Mouse (Mus musculus) neural tube, embryonic 15.5 days (tissue): Measurements from ENCODE around the gene Aifm2. TPM values are rescaled to one million over a fixed set of nuclear protein-coding genes. Genes with fewer than 3 reads are reported as not detected.

Experiments used
- ATAC-seq: fragments of 200-750 bp; cut with Nextera tagmentation; 2 replicates; pipeline ENCODE4 v1.8.0; 2017; ENCODE audit warnings: mild to moderate bottlenecking, moderate TSS enrichment, moderate library complexity; ENCODE audit not compliant: low FRiP score
- H3K27ac ChIP-seq: fragments of 300-500 bp; sonication (generic); replicated peaks from 2 replicates; pipeline ENCODE4 v1.5.1; 2015; ENCODE audit warnings: mild to moderate bottlenecking, inconsistent platforms
- H3K27me3 ChIP-seq: fragments of 300-500 bp; sonication (generic); replicated peaks from 2 replicates; pipeline ENCODE4 v1.6.1; 2015; ENCODE audit warnings: inconsistent platforms
- H3K36me3 ChIP-seq: fragments of 300-500 bp; sonication (generic); 2 replicates; pipeline ENCODE4 v1.6.1; 2015; ENCODE audit warnings: inconsistent platforms
- H3K4me1 ChIP-seq: fragments of 300-500 bp; sonication (generic); 2 replicates; pipeline ENCODE4 v1.6.1; 2015; ENCODE audit warnings: inconsistent platforms
- H3K4me2 ChIP-seq: fragments of 300-500 bp; sonication (generic); 2 replicates; pipeline ENCODE4 v1.6.1; 2015; ENCODE audit warnings: inconsistent platforms, mild to moderate bottlenecking, moderate library complexity
- H3K4me3 ChIP-seq: fragments of 300-500 bp; sonication (generic); replicated peaks from 2 replicates; pipeline ENCODE4 v1.5.1; 2015; ENCODE audit warnings: mild to moderate bottlenecking, inconsistent platforms
- H3K9ac ChIP-seq: fragments of 300-500 bp; sonication (generic); replicated peaks from 2 replicates; pipeline ENCODE4 v1.6.1; 2015; ENCODE audit warnings: mild to moderate bottlenecking, inconsistent platforms
- H3K9me3 ChIP-seq: fragments of 300-500 bp; sonication (generic); replicated peaks from 2 replicates; pipeline ENCODE4 v1.6.1; 2016; ENCODE audit warnings: inconsistent platforms
- WGBS: fragments of 180-500 bp; shearing (Covaris S2); methylation state at CpG from one replicate; pipeline ENCODE4 v1.1.7; 2015; ENCODE audit warnings: mixed read lengths; 5-methylcytosine and 5-hydroxymethylcytosine counted together
- polyA plus RNA-seq: library from polyadenylated mRNA; unstranded; fragments of >200 nt; fragmentation: Nextera tagmentation; extraction: Ambion mirVana; gene quantifications from 2 replicates; pipeline ENCODE4 v1.2.1, GENCODE M21; 2015

The Aifm2 gene
- polyA plus RNA-seq, 1 experiment from 2014 or later = 18.2 TPM

DNA sequence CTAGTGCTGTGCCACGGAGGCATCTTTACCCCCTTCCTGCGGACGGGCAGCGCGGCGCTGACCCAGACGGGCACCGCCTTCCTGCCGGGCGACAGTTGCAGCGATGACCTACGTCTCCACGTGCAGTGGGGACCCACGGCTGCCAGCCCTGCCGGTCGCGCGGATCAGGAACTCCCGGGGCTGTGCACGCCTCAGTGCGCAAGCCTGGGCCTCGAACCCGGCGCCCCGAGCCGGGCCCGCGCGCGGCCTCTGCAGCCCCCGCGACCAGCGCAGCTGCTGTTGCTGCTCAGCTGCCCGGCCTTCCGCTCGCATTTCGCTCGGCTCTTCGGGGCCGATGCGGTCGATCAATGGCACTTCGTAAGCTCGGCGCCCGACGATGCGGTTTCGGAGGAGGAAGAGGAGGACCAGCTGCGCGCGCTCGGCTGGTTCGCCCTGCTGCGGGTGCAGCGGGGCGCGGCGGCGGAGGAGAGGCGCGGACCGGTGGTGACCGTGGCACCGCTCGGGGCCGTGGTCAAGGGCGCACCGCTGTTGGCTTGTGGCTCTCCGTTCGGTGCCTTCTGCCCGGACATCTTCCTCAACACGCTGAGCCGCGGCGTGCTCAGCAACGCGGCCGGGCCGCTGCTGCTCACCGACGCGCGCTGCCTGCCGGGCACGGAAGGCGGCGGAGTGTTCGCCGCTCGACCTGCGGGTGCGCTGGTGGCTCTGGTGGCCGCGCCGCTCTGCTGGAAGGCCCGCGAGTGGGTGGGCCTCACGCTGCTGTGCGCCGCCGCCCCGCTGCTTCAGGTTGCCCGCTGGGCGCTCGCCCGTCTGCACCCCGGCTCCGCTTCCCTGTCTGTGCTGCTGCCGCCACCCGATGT, 19.1 kb upstream of the Aifm2 start:
- Histone ChIP-seq H3K4me1 (peaks cover 35% of the 10 kb centered on the region), H3K27ac (peak overlapping the region; percentile 80), H3K9ac (peak overlapping the region; percentile 76), H3K27me3 (no peaks in the 10 kb centered on the region), H3K4me2 (peak overlapping the region; percentile 100), H3K4me3 (peak overlapping the region; percentile 96), H3K9me3 (no peaks in the 10 kb centered on the region), H3K36me3 (peaks cover 29% of the 10 kb centered on the region)
- WGBS = under 1% methylated on average over 72 of the region's 111 CpGs
- peak; percentile 51 for ATAC-seq

DNA sequence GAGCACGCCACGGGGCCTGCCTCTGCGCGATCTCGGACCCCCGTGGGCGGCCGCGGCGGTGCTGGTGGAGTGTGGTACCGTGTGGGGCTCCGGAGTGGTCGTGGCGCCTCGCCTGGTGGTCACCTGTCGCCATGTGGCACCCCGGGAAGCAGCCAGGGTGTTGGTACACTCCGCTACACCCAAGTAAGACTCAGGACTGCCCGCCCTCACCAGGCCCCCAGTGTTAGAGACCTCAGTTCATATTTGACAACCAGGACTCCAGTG, 18.6 kb upstream of the Aifm2 start:
- Histone ChIP-seq H3K4me2 (peak overlapping the region; percentile 100), H3K4me3 (peak overlapping the region; percentile 96), H3K9ac (peak overlapping the region; percentile 76), H3K4me1 (peaks cover 35% of the 10 kb centered on the region), H3K36me3 (peaks cover 23% of the 10 kb centered on the region), H3K9me3 (no peaks in the 10 kb centered on the region), H3K27ac (no peak overlapping the region), H3K27me3 (no peaks in the 10 kb centered on the region)
- WGBS = 14% methylated on average over 19 of the region's 19 CpGs
- ATAC-seq = no peak

DNA sequence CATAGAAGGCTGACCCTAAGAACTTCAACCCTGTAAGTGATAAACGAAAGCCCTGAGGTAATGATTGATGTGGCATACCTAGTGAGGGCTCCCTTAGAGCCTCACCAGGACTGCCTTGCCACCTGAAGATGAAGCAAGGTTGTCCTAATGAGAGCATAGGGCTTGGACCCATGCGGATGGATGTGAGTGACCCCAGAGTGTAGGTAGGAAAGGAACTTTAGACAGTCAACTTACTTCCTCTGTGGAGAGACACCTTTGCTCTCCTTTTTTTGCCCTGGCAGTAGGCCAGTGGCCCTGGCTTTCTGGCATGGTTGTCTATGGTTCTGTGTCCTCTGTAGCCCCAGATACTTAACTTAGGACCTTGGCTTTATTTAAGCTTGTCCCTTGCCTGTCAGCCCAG, 18.0 kb upstream of the Aifm2 start:
- Histone ChIP-seq H3K9me3 (no peaks in the 10 kb centered on the region), H3K27ac (no peak overlapping the region), H3K27me3 (no peaks in the 10 kb centered on the region), H3K9ac (peak overlapping the region; percentile 76; the same call in 1 of the 2 replicates), H3K36me3 (peaks cover 24% of the 10 kb centered on the region), H3K4me3 (peak overlapping the region; percentile 96), H3K4me2 (peak overlapping the region; percentile 100), H3K4me1 (peaks cover 35% of the 10 kb centered on the region)
- WGBS = 98% methylated on average over 2 of the region's 2 CpGs
- no peak for ATAC-seq

DNA sequence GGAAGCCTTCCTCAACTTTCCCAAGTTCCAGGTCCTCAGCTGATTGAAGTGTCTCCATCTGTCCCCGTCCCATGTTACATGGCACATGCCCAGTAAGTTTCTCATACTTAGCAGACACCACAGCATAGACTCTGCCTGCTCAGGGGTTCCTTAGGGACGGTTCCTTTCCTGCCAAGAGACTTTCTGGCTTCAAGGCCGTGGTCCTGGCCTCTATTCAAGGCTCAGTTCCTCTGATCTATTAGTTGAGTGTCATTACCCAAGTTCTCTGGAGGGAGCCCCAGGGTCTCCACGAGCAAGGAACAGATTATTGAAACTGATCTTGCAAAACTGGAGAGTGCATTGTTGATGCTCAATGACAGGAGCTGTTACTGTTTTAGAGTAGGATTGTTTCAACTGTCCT, 10.4 kb upstream of the Aifm2 start:
- Histone ChIP-seq H3K9ac (no peak overlapping the region), H3K36me3 (peaks cover 30% of the 10 kb centered on the region)
- WGBS = 86% methylated on average over 4 of the region's 4 CpGs

DNA sequence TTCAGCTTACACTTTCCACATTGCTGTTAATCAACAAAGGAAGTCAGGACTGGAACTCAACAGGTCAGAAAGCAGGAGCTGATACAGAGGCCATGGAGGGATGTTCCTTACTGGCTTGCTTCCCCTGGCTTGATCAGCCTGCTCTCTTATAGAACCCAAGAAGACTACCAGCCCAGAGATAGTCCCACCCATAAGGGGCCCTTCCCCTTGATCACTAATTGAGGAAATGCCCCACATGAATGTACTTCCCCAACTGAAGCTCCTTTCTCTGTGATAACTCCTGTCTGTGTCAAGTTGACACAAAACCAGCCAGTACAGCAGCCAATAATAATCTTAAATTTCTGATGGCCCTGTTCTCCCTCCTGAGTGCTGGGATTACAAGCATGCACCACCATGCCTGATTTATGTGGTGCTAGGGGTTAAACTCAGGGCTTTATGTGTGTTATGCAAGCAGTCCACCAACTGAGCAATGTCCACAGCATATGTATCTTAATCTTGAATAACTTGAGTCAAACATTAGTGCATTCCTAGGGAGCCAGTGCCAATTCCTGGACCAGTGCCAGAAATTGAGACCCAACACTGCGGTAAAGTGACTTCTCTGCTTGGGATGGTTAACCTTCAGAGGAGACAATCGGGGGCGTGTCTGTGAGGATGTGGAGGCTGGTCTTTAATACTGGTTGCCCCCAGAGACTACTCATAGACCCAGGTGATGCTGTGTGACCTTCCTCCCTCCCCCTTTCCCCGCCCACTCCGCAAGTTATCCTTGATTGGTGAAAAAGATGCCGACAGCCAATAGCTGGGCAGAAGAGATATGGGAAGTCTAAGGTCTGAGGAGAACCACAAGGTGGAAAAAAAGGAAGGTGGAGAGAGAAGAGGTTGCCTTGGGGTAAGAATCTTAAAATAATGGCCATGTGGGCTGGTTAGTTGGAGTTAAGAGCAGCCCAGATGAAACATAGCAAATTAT, 8.4 kb upstream of the Aifm2 start:
- ATAC-seq = no peak

More for the DNA sequence above, 10.4 kb upstream of the Aifm2 start:
- Histone ChIP-seq H3K4me2 (no peak overlapping the region), H3K4me3 (no peak overlapping the region), H3K4me1 (no peaks in the 10 kb centered on the region), H3K27me3 (no peaks in the 10 kb centered on the region), H3K27ac (no peak overlapping the region), H3K9me3 (no peaks in the 10 kb centered on the region)
- no peak for ATAC-seq

DNA sequence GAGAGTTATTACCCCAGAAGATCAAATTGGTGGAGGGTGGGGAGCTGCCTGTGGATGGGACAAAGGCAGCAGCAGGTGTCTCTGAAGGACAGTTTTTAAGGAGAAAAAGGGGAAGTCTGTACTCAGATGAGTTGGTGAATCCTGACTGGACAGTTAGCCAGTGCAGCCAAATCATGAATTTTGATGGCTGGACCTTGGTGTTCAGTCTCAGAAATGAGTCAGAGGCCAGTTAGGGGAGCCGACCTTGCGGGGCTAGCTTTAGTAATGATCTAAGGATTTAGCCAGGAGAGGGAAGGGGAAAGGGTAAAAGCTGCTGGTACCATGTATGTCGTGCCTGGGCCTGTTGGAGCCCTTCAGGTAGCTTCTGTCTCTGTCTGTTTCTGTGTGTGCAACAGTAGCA, 1.5 kb upstream of the Aifm2 start:
- Histone ChIP-seq H3K9me3 (no peaks in the 10 kb centered on the region), H3K27me3 (no peaks in the 10 kb centered on the region), H3K4me1 (peaks cover 10% of the 10 kb centered on the region), H3K9ac (no peak overlapping the region), H3K4me3 (no peak overlapping the region), H3K4me2 (no peak overlapping the region), H3K27ac (no peak overlapping the region), H3K36me3 (no peaks in the 10 kb centered on the region)
- no peak for ATAC-seq
- 77% methylated on average over 3 of the region's 3 CpGs for WGBS

More for the DNA sequence above, 8.4 kb upstream of the Aifm2 start:
- 74% methylated on average over 6 of the region's 6 CpGs for WGBS
- Histone ChIP-seq H3K9ac (no peak overlapping the region), H3K4me1 (no peaks in the 10 kb centered on the region), H3K4me3 (no peak overlapping the region), H3K27ac (no peak overlapping the region), H3K9me3 (no peaks in the 10 kb centered on the region), H3K4me2 (no peak overlapping the region), H3K36me3 (peaks cover 28% of the 10 kb centered on the region), H3K27me3 (no peaks in the 10 kb centered on the region)

DNA sequence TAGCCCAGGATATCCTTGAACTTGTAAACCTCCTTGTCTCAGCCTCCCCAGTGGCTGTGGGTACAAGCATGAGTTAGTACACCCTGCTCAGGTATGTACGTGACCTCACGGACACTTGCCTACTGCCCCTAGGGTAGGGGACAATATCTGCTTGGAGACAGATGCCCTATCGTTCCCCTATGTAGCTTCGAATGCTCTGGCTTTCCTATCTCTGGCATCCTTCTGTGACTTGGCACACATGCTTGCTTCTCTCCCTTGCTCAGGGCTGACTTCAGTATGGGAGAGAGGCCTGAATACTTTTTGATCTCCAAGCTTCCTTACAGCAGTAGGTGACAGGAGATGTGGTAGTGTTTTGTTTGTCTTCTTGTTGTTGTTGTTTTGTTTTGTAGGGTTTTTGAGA, 917 bp upstream of the Aifm2 start:
- WGBS = 98% methylated on average over 4 of the region's 4 CpGs

DNA sequence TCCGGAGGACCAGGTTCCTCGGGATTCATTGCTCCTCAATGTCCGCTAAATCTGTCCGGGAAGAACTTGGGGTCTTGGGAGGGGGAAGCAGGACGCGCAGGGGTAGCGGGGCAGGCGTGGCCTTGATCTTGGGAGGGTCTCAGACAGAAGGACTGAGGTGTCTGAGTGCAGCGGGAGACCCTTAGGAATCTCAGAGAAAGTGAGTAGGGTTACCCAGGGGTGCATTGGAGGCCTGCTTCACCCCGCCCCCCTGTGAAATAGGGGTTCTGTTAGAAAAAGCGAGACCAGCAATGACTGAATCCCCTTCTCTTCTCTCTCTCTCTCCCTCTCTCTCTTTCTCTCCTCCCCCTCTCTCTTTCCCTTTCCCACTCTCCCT, 387 bp downstream of the Aifm2 start:
- H3K27ac ChIP-seq = no peak overlapping the region
- no peaks in the 10 kb centered on the region for H3K27me3 ChIP-seq
- peak overlapping the region; percentile 94 for H3K4me2 ChIP-seq
- H3K36me3 ChIP-seq = no peaks in the 10 kb centered on the region
- 3% methylated on average over 11 of the region's 11 CpGs for WGBS
- H3K4me3 ChIP-seq = peak overlapping the region; percentile 57
- H3K4me1 ChIP-seq = peaks cover 10% of the 10 kb centered on the region
- peak overlapping the region; percentile 53 for H3K9ac ChIP-seq
- peak; percentile 60 for ATAC-seq
- H3K9me3 ChIP-seq = no peaks in the 10 kb centered on the region

More for the DNA sequence above, 917 bp upstream of the Aifm2 start:
- no peak overlapping the region for H3K9ac ChIP-seq
- no peak overlapping the region for H3K4me2 ChIP-seq
- no peaks in the 10 kb centered on the region for H3K36me3 ChIP-seq
- no peaks in the 10 kb centered on the region for H3K9me3 ChIP-seq
- no peak overlapping the region for H3K27ac ChIP-seq
- peaks cover 10% of the 10 kb centered on the region for H3K4me1 ChIP-seq
- no peak overlapping the region for H3K4me3 ChIP-seq
- H3K27me3 ChIP-seq = no peaks in the 10 kb centered on the region
- ATAC-seq = no peak

DNA sequence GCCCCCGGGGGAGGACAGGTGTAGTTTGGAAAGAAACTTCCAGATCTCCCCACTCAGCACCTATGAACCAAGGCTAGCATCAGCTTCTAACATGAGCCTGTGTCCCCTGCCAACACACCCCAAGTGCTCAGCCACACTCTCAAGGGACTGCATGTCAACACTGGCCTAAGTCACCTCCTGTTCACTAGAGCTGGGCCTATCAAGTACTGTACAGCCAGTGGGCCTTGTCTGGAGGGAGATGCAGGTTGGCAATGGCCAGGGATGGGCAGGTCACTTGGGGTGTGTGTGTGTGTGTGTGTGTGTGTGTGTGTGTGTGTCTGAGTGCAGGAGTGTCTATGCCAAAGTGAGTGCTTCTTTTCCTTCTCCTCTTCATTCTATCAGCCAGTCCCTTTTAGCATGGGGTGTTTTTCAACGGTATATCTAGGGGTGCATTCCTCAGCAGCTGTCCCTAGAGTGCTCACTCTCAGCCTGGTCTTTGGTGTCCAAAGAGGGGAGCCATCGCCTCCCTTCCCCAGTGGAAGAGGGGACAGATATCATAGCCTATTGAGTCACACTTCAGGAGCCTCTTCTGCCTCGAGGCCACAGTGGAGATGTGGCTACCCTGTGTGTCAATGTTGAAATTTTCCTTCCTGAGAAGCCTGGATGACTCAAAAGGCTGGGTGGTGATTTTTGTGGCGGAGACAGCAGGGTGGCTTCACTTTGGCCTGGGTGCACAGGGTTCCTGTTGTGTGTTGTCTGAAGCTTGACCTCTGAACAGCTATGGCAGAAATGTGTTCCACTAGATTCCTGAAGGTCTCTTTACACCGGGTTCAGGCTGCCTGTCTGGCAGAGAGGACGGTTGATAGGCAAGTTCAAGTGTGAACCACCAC, 1.2 kb downstream of the Aifm2 start:
- no peaks in the 10 kb centered on the region for H3K36me3 ChIP-seq
- WGBS = 72% methylated on average over 7 of the region's 7 CpGs
- ATAC-seq = peak; percentile 43
- no peaks in the 10 kb centered on the region for H3K9me3 ChIP-seq
- H3K4me2 ChIP-seq = peak overlapping the region; percentile 94
- H3K4me1 ChIP-seq = peaks cover 10% of the 10 kb centered on the region
- peak overlapping the region; percentile 57 for H3K4me3 ChIP-seq
- no peaks in the 10 kb centered on the region for H3K27me3 ChIP-seq
- no peak overlapping the region for H3K9ac ChIP-seq
- H3K27ac ChIP-seq = no peak overlapping the region

DNA sequence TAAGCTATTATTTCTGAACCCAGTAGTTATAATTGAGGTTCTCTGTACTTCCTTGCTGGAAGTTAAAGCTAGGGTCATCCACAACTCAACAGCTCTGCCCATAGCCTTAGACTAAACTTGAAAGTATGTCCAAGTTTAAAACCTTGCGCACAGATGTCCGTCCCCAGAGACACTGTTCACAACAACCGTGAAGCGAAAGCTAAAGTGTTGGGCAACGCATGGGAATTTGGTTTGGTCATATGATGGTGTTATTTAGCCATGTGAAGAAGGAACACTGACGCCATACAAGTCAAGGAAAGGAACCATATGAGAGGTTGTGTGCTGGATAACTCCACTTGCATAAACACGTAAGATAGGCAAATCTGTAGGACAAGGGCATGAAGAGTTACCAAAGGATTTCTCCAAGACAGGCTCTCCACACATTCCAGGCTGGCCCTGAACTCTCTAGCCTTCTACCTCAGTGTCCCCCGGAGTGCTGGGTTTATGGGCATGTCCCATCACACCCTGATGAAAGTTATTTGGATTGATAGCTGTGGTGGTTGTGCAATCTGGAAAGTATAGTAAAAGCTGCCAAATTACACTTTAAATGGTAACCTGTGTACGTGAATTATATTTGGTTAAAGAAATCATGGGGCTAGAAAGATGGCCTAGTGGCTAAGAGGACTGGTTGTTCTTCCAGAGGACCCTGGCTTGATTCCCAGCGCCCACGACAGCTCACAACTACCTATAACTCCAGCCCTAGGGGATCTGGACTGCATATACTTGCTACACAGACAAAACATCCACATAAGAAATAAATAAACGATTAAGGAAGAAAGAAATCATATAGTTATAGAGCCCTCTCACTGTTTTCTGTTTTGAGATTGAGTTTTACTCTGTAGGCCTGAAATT, 2.6 kb downstream of the Aifm2 start:
- Histone ChIP-seq H3K9ac (no peak overlapping the region), H3K27me3 (no peaks in the 10 kb centered on the region), H3K4me2 (no peak overlapping the region), H3K4me1 (peaks cover 10% of the 10 kb centered on the region), H3K27ac (no peak overlapping the region), H3K36me3 (no peaks in the 10 kb centered on the region), H3K9me3 (no peaks in the 10 kb centered on the region), H3K4me3 (no peak overlapping the region)
- 93% methylated on average over 12 of the region's 12 CpGs for WGBS
- no peak for ATAC-seq
